Mouse (Mus musculus): ENCODE results near the gene Fbxw2. TPM values are rescaled to one million over a fixed set of nuclear protein-coding genes. Genes with fewer than 3 reads are reported as not detected.
A peak's percentile ranks its signal among the peaks of the same experiment; 100 is the strongest.
"Not testable (repeated sequence)": the region's sequence is repeated elsewhere in the genome, so short reads cannot be mapped to it uniquely, and the experiment has no call there.

Fbxw2 gene
- 94.5 and 100 TPM in 2 replicates for total RNA-seq (2017)

GRCm38 (mm10) chr2:34825827-34826459 lies at the start of gene Fbxw2:
TSS of gene Fbxw2 (minus strand) at chr2:34826311.
- peak; percentile 98 for ATAC-seq (ENCODE audit: extremely low read depth, insufficient number of reproducible peaks, low FRiP score, poor library complexity, severe bottlenecking)

DNA sequence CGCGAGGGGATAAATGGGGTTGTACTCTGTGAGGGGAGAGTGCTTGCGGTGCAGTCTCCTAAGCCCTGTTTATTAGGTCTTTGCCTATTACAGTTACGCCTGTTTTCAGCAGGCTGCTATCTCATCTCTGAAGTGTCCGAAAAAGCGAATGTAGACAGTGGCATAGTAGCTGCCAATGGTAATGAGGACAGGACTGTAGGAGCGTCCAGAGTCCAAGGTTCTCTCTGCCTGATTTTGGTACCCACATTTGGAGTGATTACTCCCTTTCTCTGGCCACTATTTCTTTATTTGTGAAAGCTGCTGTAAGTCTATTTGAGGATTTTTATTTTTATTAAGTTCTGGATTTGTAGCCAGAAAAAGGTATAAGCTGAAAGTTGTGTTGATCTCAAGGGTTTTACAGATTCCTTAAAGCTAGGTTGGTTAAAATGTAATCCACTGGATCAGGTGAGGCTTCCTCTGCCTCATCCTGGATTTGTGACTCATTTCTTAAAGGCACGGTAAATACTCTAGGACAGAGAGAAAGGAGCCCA lies 48.8 kb upstream of the Fbxw2 start, which contains the start of gene Psmd5:
TSS of gene Psmd5 (minus strand) at position 153 of the 530 bp plus-strand sequence.
- no peak for ATAC-seq (ENCODE audit: extremely low read depth, insufficient number of reproducible peaks, low FRiP score, poor library complexity, severe bottlenecking)

GRCm38 (mm10) chr2:34874271-34874670 lies 48.2 kb upstream of the Fbxw2 start, which contains the start of gene Cutal:
TSS of gene Cutal (plus strand) at chr2:34874396.
- no peak for ATAC-seq (ENCODE audit: extremely low read depth, insufficient number of reproducible peaks, low FRiP score, poor library complexity, severe bottlenecking)

DNA sequence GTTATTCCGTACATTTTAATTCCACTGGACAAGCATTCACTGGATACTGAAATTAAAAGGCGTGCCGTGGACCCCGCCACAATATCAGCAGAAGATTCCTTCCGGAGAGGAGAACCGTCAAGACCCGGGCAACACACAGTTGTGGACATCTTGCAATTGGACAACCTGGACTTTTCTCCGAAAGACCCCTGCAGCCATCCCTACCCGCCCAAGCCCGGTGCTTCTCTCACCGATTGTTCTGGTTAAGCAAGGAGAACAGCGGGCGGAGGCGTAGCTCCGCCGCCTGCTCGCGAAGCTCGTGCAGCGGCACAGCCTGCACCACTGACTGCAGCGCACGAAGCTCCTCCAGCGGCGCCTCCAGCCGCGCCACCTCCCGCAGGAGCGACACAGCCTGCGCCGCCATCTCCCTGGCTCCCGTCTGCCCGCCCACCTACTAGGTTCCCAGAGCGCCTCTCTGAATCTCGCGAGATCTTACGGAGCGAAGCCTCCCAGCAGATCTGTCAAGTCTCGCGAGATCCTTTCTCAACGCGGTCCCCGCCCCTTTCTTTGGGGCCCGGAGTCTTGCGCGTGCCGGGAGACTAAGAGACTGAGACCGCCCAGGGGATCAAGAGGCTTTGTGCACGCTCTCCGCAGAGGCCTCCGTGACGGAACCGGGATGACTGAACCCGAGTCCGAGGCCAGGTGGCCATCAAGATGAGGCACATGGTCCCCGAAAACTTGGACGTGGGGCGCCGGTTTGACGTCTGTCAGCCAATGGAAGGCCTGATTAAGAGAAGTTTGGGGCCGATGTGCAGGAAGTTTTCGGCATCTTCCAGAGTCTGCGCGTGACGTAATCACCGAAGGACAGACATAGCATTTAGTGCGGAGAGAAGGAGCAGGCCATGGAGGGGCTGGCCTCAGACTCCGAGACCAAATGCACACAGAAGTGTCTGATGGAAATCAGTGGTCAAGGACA lies 44.7 kb upstream of the Fbxw2 start:
- ATAC-seq (ENCODE audit: extremely low read depth, insufficient number of reproducible peaks, low FRiP score, poor library complexity, severe bottlenecking): peak; percentile 97

GRCm38 (mm10) chr2:34869680-34870079 lies 43.6 kb upstream of the Fbxw2 start:
- no peak for ATAC-seq (ENCODE audit: extremely low read depth, insufficient number of reproducible peaks, low FRiP score, poor library complexity, severe bottlenecking)

DNA sequence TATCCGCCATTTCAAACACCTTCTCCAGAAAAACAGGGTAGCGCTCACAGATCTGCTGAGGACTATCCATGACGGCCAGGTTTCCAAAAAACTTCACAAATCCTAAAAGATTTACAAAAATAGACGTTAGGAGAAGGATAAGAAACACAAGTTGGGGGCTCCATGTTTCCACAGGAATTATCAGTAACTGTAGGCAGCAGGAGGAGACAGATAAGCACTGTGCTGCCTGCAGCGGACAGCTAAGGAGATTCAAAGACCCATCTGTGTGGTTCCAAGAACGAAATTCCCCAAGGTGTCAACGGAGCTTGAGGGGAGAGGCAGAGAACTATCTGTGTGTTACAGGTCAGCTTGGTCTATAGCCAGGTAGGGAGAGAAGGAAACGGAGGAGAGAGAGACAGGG lies 31.6 kb upstream of the Fbxw2 start:
- ATAC-seq (ENCODE audit: extremely low read depth, insufficient number of reproducible peaks, low FRiP score, poor library complexity, severe bottlenecking): no peak

GRCm38 (mm10) chr2:34855265-34855664 lies 29.2 kb upstream of the Fbxw2 start:
- ATAC-seq (ENCODE audit: extremely low read depth, insufficient number of reproducible peaks, low FRiP score, poor library complexity, severe bottlenecking): no peak

GRCm38 (mm10) chr2:34847702-34848101 lies 21.6 kb upstream of the Fbxw2 start:
- ATAC-seq (ENCODE audit: extremely low read depth, insufficient number of reproducible peaks, low FRiP score, poor library complexity, severe bottlenecking): no peak

DNA sequence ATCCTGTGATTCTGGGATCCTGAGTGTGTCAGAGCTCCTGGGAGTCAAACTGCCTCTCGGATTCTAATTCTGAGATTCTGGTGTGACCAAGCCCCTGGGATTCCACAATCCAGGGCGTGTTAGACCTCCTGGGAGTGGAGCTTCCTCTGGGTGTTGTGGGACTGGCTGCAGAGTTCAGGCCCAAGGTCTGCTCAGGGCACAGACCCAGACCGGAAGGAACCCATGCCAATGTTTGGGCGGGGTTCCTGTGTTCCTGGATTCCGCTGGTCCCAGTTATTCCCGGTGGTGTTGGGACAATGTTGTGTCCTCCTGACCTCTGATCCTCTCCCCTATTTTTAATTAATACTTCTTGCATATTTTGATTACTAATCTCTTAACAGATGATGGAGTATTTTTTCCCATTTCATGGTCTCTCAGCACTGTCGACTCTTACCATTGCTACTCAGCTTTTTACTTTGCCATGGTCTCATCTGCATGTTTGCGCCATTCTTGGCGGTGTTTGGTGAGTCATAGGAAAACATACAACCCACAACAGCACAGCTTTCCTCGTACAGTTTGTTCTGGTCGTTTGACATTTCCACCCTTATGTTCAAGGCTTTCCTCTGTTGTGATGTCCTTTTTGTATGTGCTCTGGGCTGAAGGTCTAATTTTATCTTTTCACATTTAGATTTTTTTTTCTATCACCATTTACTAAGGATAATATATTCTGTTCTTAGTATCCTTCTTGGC lies 17.3 kb upstream of the Fbxw2 start:
- no peak for ATAC-seq (ENCODE audit: extremely low read depth, insufficient number of reproducible peaks, low FRiP score, poor library complexity, severe bottlenecking)

DNA sequence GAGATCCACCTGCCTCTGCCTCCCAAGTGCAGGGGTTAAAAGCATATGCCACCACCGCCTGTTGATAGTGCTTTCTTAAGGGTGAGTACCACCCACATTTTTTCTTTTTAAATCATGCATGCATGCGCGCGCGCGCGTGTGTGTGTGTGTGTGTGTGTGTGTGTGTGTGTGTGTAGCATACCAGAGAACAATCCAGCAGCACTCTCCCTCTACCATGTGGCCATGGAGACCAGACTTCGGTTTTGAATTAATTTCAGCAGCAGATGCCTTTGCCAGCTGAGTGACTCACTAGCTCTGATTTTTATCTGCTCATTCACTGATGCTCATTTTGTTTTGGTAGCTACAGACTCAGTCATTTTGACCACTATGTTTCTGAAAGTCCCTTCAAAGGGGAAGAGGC lies 15.6 kb upstream of the Fbxw2 start:
- ATAC-seq (ENCODE audit: extremely low read depth, insufficient number of reproducible peaks, low FRiP score, poor library complexity, severe bottlenecking): no peak

- ATAC-seq (ENCODE audit: extremely low read depth, insufficient number of reproducible peaks, low FRiP score, poor library complexity, severe bottlenecking): not testable (repeated sequence)
These were observed 14.0 kb upstream of the Fbxw2 start for GRCm38 (mm10) chr2:34840143-34840542.

DNA sequence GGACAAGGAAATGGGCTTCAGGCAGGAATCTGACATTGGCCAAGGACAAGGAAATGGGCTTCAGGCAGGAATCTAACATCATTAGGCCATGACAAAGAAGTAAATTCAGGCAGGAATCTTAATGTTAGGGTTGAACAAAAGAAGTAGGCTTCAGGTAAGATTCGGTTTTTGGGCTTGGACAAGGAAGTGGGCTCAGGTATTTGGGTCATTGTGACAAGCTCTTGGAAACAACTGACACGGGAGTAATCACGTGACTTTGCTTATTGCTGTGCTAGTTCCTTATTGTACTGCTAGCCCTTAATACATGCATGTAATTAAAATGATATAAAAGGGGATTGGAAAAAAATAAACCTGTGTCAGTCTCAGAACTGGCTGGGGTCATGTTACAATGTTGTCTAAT lies 9.6 kb upstream of the Fbxw2 start:
- no peak for ATAC-seq (ENCODE audit: extremely low read depth, insufficient number of reproducible peaks, low FRiP score, poor library complexity, severe bottlenecking)

- ATAC-seq (ENCODE audit: extremely low read depth, insufficient number of reproducible peaks, low FRiP score, poor library complexity, severe bottlenecking): no peak
These were observed 7.5 kb upstream of the Fbxw2 start for GRCm38 (mm10) chr2:34833624-34834023.

GRCm38 (mm10) chr2:34832766-34833457 lies 6.8 kb upstream of the Fbxw2 start, which contains the start of gene Gm34653:
TSS of gene Gm34653 (plus strand) at chr2:34833007.
- ATAC-seq (ENCODE audit: extremely low read depth, insufficient number of reproducible peaks, low FRiP score, poor library complexity, severe bottlenecking): not testable (repeated sequence)

DNA sequence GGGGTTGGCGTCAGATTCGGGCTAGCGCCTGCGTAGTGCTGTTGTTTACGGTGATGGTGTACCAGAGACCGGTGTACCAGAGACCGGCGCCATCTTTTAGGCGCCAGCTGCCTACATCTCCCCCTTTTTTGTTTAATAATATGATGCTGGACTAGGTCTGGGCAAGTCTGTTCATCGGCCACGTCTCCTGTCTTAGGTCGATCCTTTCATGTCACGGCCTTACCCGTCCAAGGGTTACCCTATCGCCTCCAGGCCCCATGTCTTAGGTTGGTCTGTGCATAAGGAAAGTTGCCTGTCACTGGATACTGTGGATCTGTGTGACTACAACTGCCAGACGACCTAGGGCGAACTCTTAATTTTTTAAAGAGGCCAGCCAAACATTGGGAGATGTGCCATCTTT lies 4.0 kb upstream of the Fbxw2 start:
- ATAC-seq (ENCODE audit: extremely low read depth, insufficient number of reproducible peaks, low FRiP score, poor library complexity, severe bottlenecking): not testable (repeated sequence)

- ATAC-seq (ENCODE audit: extremely low read depth, insufficient number of reproducible peaks, low FRiP score, poor library complexity, severe bottlenecking): no peak
These were observed 1.9 kb upstream of the Fbxw2 start for GRCm38 (mm10) chr2:34828026-34828425.

- ATAC-seq (ENCODE audit: extremely low read depth, insufficient number of reproducible peaks, low FRiP score, poor library complexity, severe bottlenecking): no peak
These were observed 1.5 kb upstream of the Fbxw2 start for GRCm38 (mm10) chr2:34827591-34827990.

GRCm38 (mm10) chr2:34826460-34827231 lies 535 bp upstream of the Fbxw2 start:
- no peak for ATAC-seq (ENCODE audit: extremely low read depth, insufficient number of reproducible peaks, low FRiP score, poor library complexity, severe bottlenecking)
